Mouse (Mus musculus) cerebellum, adult 9-10 months (tissue): ENCODE measurements around the gene Tbx5.

ENCODE experiments used
- DNase-seq: peaks from one replicate; pipeline ENCODE4 v3.0.0; 2022

Gene Tbx5

GRCm38 (mm10) chr5:119832479-119832796, at the start of gene Tbx5:
TSS of gene Tbx5 (plus strand) at chr5:119832668.
- DNase-seq, result no peak

- DNase-seq, result no peak
These were observed 46.5 kb upstream of the Tbx5 start for GRCm38 (mm10) chr5:119785959-119786358.

GRCm38 (mm10) chr5:119791664-119792063, 40.8 kb upstream of the Tbx5 start:
- no peak for DNase-seq

- no peak for DNase-seq
These were observed 38.5 kb upstream of the Tbx5 start for GRCm38 (mm10) chr5:119793972-119794371.

GRCm38 (mm10) chr5:119795376-119795775, 37.1 kb upstream of the Tbx5 start:
- DNase-seq, result no peak

- no peak for DNase-seq
These were observed 36.7 kb upstream of the Tbx5 start for GRCm38 (mm10) chr5:119795777-119796176.

- no peak for DNase-seq
These were observed 35.9 kb upstream of the Tbx5 start for GRCm38 (mm10) chr5:119796443-119797160.

GRCm38 (mm10) chr5:119797580-119798150, 34.8 kb upstream of the Tbx5 start:
- no peak for DNase-seq

GRCm38 (mm10) chr5:119798261-119798660, 34.2 kb upstream of the Tbx5 start:
- DNase-seq, result no peak

- no peak for DNase-seq
These were observed 33.6 kb upstream of the Tbx5 start for GRCm38 (mm10) chr5:119798713-119799418.

GRCm38 (mm10) chr5:119799419-119800242, 32.8 kb upstream of the Tbx5 start:
- no peak for DNase-seq

- no peak for DNase-seq
These were observed 32.2 kb upstream of the Tbx5 start for GRCm38 (mm10) chr5:119800243-119800665.

- DNase-seq, result no peak
These were observed 29.7 kb upstream of the Tbx5 start for GRCm38 (mm10) chr5:119802617-119803410.

GRCm38 (mm10) chr5:119803411-119804251, 28.8 kb upstream of the Tbx5 start:
- DNase-seq, result no peak

GRCm38 (mm10) chr5:119804301-119805039, 28.0 kb upstream of the Tbx5 start:
- no peak for DNase-seq

- no peak for DNase-seq
These were observed 26.8 kb upstream of the Tbx5 start for GRCm38 (mm10) chr5:119805636-119806035.

GRCm38 (mm10) chr5:119806467-119806866, 26.0 kb upstream of the Tbx5 start:
- DNase-seq, result no peak

- DNase-seq, result no peak
These were observed 24.8 kb upstream of the Tbx5 start for GRCm38 (mm10) chr5:119807481-119808183.

GRCm38 (mm10) chr5:119808713-119809112, 23.8 kb upstream of the Tbx5 start:
- DNase-seq, result no peak
